Mouse (Mus musculus) heart, adult 2 months (tissue): ENCODE measurements around the gene Otx1.

Experiments
- CTCF ChIP-seq: fragments of 200-600 bp; IDR thresholded peaks from 2 replicates; pipeline ENCODE4 v1.8.1; 2022; ENCODE audit warnings: antibody characterized with exemption, mild to moderate bottlenecking, moderate library complexity
- POLR2A ChIP-seq: fragments of 200-500 bp; IDR thresholded peaks from 2 replicates; pipeline ENCODE4 v1.6.1; 2011; ENCODE audit warnings: mild to moderate bottlenecking, low read depth, low read length, control low read depth; ENCODE audit not compliant: insufficient read depth

DNA sequence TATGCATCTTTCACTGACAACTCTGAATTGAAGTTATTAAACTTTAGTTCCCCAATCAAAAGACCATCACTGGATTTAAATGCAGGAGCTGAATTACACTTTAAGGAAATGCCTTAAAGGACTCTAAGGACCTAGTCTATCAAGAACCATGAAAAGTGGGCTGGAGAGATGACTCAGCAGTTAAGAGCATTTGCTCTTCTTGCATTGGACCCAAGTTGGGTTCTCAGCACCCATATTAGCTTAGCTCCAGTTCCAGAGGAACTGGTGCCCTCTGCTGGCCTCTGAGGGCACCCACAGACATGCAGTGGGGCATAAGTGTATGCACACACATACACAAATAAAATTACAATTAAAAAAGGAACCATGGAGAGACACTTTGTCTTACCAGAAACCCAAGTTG lies 52.6 kb downstream of the Otx1 start:
- TF ChIP-seq POLR2A (no peak), CTCF (no peak)
